Mouse (Mus musculus): ENCODE data around the gene Atp8b4.

Atp8b4 gene

DNA sequence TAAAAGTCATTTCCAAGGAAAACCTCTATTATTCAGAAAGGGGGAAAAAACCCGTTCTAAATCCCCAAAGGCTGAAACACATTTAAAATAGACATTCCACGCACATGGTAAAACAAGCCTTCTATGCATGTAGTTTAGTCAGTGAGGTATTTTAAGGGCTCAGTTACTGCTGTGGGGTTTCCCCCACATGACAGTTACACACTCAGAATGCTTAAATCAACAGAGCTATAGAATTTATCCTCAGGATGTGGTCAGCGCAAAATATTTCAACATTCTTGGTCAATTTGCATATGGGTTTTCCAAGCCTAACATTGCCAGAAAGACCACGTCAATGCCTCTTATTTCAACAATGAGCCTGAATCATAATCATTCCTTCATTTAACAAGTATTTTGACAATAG lies 190.5 kb downstream of the Atp8b4 start:
- no peak for DNase-seq (ENCODE audit: extremely low spot score, low read depth, low spot score)

DNA sequence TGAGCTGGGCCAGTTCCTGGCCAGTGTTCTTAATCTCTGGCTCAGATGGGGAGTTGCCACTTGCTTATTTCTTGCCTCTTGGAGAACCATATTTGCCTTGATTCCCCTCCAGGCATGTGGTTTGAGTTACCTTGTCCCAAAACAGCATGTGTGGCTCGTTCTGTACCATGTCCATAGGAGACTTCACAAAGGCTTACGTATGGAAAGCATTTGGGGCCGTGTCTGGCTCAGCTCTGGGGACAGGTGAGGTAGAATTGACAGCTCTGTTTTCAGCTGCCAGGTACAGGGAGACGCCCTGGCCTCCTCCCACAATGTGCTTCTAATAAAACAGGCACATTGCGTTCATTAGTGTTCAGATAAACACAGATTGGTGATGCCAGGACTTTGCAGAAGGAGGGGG lies 195.9 kb downstream of the Atp8b4 start:
- DNase-seq (ENCODE audit: extremely low spot score, low read depth, low spot score): no peak

DNA sequence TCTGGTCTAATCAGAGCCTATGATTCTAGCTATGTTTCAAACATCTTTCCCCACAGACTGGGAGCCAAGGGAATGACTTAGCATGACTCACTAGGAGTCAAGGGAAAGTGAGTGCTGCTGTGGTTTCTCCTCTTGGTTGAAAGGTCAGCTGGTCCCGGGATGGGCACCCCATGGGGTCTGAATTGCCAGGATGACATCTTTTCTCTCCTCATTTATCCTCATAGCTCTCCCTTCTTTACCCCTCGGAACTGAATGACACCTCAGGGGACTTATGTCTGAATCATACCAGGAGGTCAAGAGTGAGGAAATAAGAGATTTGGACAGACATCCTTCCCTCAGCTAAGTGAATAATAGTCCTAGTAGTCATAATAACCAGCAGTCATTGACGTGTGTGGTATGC lies 197.2 kb downstream of the Atp8b4 start:
- DNase-seq (ENCODE audit: extremely low spot score, low read depth, low spot score): no peak

- DNase-seq (ENCODE audit: extremely low spot score, low read depth, low spot score): no peak
Measured at GRCm38 (mm10) chr2:126302381-126302780, 198.1 kb downstream of the Atp8b4 start.

GRCm38 (mm10) chr2:126290702-126291101 lies 209.8 kb downstream of the Atp8b4 start:
- no peak for DNase-seq (ENCODE audit: extremely low spot score, low read depth, low spot score)

DNA sequence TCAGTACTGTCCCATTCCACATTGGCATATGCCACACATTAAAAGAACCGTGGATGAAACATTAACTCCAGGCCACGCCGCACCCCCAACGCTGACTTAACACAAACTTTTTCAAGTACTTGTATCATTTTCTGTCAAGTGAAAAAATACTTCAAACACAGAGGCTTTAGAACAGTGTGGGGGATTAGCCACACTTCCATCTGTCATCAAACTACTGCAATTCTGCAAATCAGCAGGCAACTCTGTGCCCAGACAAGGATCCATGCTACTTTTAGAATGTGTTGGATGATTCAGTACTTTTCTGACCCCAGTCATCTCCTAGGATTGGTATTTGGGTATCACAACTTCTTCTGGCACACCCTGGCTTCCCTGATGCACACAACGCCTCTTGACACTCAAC lies 212.5 kb downstream of the Atp8b4 start:
- no peak for DNase-seq (ENCODE audit: extremely low spot score, low read depth, low spot score)

GRCm38 (mm10) chr2:126286420-126286819 lies 214.1 kb downstream of the Atp8b4 start:
- no peak for DNase-seq (ENCODE audit: extremely low spot score, low read depth, low spot score)

GRCm38 (mm10) chr2:126284071-126284470 lies 216.4 kb downstream of the Atp8b4 start:
- DNase-seq (ENCODE audit: extremely low spot score, low read depth, low spot score): no peak

- no peak for DNase-seq (ENCODE audit: extremely low spot score, low read depth, low spot score)
Measured at GRCm38 (mm10) chr2:126283086-126283485, 217.4 kb downstream of the Atp8b4 start.

DNA sequence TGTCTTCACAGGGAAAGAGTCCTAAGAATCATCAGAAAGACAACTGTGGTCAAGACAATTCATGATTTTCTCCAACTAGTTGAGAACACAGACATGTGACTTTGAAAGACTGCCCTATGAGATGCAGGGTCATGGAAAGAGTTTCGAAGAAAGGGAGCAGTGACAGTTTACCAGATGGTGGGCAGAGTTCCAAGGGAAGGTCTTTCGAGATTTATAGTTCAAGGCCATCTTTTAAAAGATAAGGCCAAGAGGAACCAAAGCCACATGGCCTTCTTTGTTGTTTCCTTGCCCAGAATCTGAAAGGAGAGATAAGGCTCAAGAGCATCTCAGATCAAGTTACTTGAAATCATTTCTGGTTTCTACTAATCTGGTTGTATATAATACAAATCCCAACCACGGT lies 225.0 kb downstream of the Atp8b4 start:
- DNase-seq (ENCODE audit: extremely low spot score, low read depth, low spot score): no peak

DNA sequence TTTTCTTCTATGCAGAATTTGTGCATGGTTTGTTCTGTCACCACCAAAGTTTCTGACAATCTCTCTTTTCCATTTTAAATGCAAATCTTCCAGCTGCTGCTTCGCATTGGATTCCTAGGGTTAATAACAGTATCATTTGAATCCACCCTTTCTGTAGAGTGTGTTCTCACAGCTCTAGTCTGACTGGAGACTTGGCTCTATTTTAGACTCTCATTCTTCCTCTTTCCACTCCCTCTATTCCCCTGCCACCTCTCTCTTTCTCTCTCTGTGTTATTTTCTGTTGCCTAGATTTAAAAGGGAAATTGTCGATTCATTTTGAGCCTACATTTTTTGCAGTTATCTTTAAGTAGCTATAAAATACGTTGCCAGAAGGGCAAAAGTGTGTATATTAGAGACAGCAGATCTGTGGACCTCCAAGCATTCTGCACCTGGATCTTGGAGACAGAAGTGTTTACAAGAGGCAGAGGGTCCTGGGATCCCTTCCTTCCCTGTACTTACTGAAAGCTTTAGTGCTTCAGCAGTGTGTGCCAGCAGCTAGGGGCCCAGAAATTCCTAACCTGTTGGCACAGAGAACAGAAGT lies 225.6 kb downstream of the Atp8b4 start:
- DNase-seq (ENCODE audit: extremely low spot score, low read depth, low spot score): no peak

GRCm38 (mm10) chr2:126274311-126274710 lies 226.2 kb downstream of the Atp8b4 start:
- DNase-seq (ENCODE audit: extremely low spot score, low read depth, low spot score): no peak
